In genomic region chr3:122046187-122046620, GRCm38 (mm10) we compare ENCODE assay signal across 8 mouse cellular contexts. TPM values are rescaled to one million over a fixed set of nuclear protein-coding genes. Genes with fewer than 3 reads are reported as not detected.
DNase-seq lines count a peak whose midpoint lies in the region; ATAC-seq and TF ChIP-seq lines count a peak whose summit lies in the region.

No protein-coding gene starts in this region.

- no peak for TF ChIP-seq CTCF in forebrain, postnatal 0 days (IDR thresholded peaks at IDR 0.05; ENCODE audit: low read depth)

- H3K9ac ChIP-seq in forebrain, postnatal 0 days: no peak overlapping the region
- no peak overlapping the region for H3K9ac ChIP-seq in midbrain, embryonic 12.5 days (replicated peaks)

- no peaks in the 10 kb centered on the region for H3K36me3 ChIP-seq in forebrain, postnatal 0 days (ENCODE audit: insufficient read depth)
- no peaks in the 10 kb centered on the region for H3K36me3 ChIP-seq in midbrain, embryonic 12.5 days

- H3K4me3 ChIP-seq in forebrain, postnatal 0 days (ENCODE audit: low read depth, low read length): no peak overlapping the region
- H3K4me3 ChIP-seq in midbrain, embryonic 12.5 days: no peak overlapping the region

- H3K9me3 ChIP-seq in forebrain, postnatal 0 days (ENCODE audit: low read length): no peaks in the 10 kb centered on the region
- no peaks in the 10 kb centered on the region for H3K9me3 ChIP-seq in midbrain, embryonic 12.5 days

- H3K27ac ChIP-seq in forebrain, postnatal 0 days (ENCODE audit: low read depth, low read length): no peak overlapping the region
- H3K27ac ChIP-seq in midbrain, embryonic 12.5 days (replicated peaks): no peak overlapping the region

- 0 out of 2 replicates have a peak overlapping the region, but pooled peaks have one; percentile 8 for H3K4me2 ChIP-seq in forebrain, postnatal 0 days (ENCODE audit: low read depth)
- peak overlapping the region; percentile 20; the same call in 1 of the 2 replicates for H3K4me2 ChIP-seq in midbrain, embryonic 12.5 days (replicated peaks)

- peaks cover 14% of the 10 kb centered on the region; the same call in 1 of the 2 replicates for H3K4me1 ChIP-seq in forebrain, postnatal 0 days (ENCODE audit: insufficient read depth)
- H3K4me1 ChIP-seq in midbrain, embryonic 12.5 days: peaks cover 48% of the 10 kb centered on the region

- ATAC-seq in forebrain, postnatal 0 days: peak; percentile 32; the same call in 1 of the 2 replicates
- ATAC-seq in midbrain, embryonic 12.5 days (ENCODE audit: low FRiP score, low read depth): peak; percentile 71

- DNase-seq in right cerebral cortex, postnatal 10 days (ENCODE audit: low spot score in 2 of 2): peak; percentile 57 to 61
- DNase-seq in right cerebral cortex, postnatal 14 days: no peak
- DNase-seq in forebrain, postnatal 0 days: peak; percentile 61
- peak; percentile 37 for DNase-seq in kidney, adult 18-20 months
- no peak for DNase-seq in spleen, adult 18-20 months
- DNase-seq in cerebellum, adult 9-10 months: no peak
- no peak for DNase-seq in spleen, adult 12 weeks (ENCODE audit: low spot score)

- H3K27me3 ChIP-seq in forebrain, postnatal 0 days (ENCODE audit: insufficient read depth, low read length): peaks cover 17% of the 10 kb centered on the region
- peaks cover 94% of the 10 kb centered on the region for H3K27me3 ChIP-seq in midbrain, embryonic 12.5 days

- WGBS in forebrain, postnatal 0 days: 5% methylated on average over 10 of the region's 10 CpGs
- WGBS in midbrain, embryonic 12.5 days: 8% methylated on average over 10 of the region's 10 CpGs

RNA-seq across cellular contexts. Expression of gene Abca4, which starts 2.0 kb away (rescaled TPM):
- total RNA-seq in forebrain, postnatal 0 days (2014; rRNA removed): 3.1 and 4.1 TPM in 2 replicates
- 0.94 and 1.1 TPM in 2 replicates for polyA plus RNA-seq in forebrain, postnatal 0 days (2015; fragmentation: Nextera tagmentation; extraction: Ambion mirVana)
- 1.3 and 2.5 TPM in 2 replicates for polyA plus RNA-seq in midbrain, embryonic 12.5 days (2016; fragmentation: Nextera tagmentation; extraction: Ambion mirVana)

Comparison
In these comparisons a context has a peak if more than half of its experiments do, and no peak if none do; other contexts are left out.
1. DNase-seq: peak in right cerebral cortex, postnatal 10 days (2 of 2), forebrain, postnatal 0 days (single experiment) and kidney, adult 18-20 months (single experiment); none in right cerebral cortex, postnatal 14 days (single experiment), spleen, adult 18-20 months (0 of 2), cerebellum, adult 9-10 months (single experiment) and spleen, adult 12 weeks (single experiment).